In the genomic region with DNA sequence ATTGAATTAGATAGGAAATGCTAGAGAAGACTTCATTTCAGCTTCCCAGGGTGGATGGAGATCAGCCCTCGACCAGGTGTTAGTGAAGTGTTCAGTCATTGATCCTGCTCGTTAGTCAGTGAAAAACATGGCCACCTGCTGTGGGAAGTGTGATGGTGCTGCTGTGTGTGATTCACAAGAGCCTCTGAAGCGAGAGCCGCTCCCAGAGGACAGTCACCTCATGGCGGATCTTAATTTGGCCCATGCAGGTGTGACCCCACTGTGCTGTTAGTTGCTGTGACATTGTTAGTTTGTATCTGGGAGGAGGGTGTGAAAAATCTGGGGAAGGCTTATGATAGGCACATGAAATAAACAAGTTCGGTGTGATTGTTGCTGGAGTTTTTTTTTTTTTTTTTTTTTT, we compare ENCODE assay signal across 26 mouse cellular contexts. TPM values are rescaled to one million over a fixed set of nuclear protein-coding genes. Genes with fewer than 3 reads are reported as not detected.
DNase-seq lines count a peak whose midpoint lies in the region; ATAC-seq and TF ChIP-seq lines count a peak whose summit lies in the region.
"Had no signal": no experiment of that assay in that cellular context is flagged by ENCODE, and none has a peak within 500 bp of the region (broad histone marks: within the 10 kb centered on the region; RNA-seq: fewer than 3 reads in every experiment).

No protein-coding gene starts in this region.

- DNase-seq in forebrain, embryonic 11.5 days (ENCODE audit: low spot score) = no peak
- no peak for DNase-seq in forebrain, embryonic 10.5 days (ENCODE audit: extremely low spot score, low spot score)
- peak; percentile 15 for DNase-seq in midbrain, embryonic 14.5 days
- peak; percentile 21 for DNase-seq in R1 (ENCODE audit: low read depth, low spot score)
- DNase-seq in forebrain, postnatal 0 days = no peak
- DNase-seq in testis, postnatal 10 days (ENCODE audit: low spot score) = no peak
- DNase-seq in left cerebral cortex, postnatal 10 days (ENCODE audit: extremely low spot score in 1 of 2, low spot score in 2 of 2) = no peak
- DNase-seq: adrenal gland, postnatal 10 days; cerebellum, adult 8-10 months; gastrocnemius, postnatal 36 days; heart, postnatal 36 days; kidney, adult 2 months; kidney, postnatal 10 days had no signal

- no peaks in the 10 kb centered on the region for H3K27me3 ChIP-seq in forebrain, embryonic 11.5 days (ENCODE audit: control insufficient read depth, insufficient read depth, low read length)
- no peaks in the 10 kb centered on the region for H3K27me3 ChIP-seq in forebrain, embryonic 10.5 days (ENCODE audit: poor library complexity, severe bottlenecking)
- H3K27me3 ChIP-seq in midbrain, embryonic 14.5 days (ENCODE audit: control insufficient read depth, insufficient read depth, low read length) = no peaks in the 10 kb centered on the region
- H3K27me3 ChIP-seq in midbrain, embryonic 13.5 days = peaks cover under 1% of the 10 kb centered on the region; the same call in 1 of the 2 replicates
- no peaks in the 10 kb centered on the region for H3K27me3 ChIP-seq in forebrain, postnatal 0 days (ENCODE audit: insufficient read depth, low read length)
- H3K27me3 ChIP-seq: heart, embryonic 15.5 days; hindbrain, embryonic 13.5 days; neural tube, embryonic 15.5 days had no signal

- TF ChIP-seq CTCF in forebrain, postnatal 0 days (IDR thresholded peaks at IDR 0.05; ENCODE audit: low read depth) = no peak

- H3K4me3 ChIP-seq in forebrain, embryonic 11.5 days (ENCODE audit: low read depth, low read length) = no peak overlapping the region
- H3K4me3 ChIP-seq in forebrain, embryonic 10.5 days = no peak overlapping the region
- H3K4me3 ChIP-seq in midbrain, embryonic 14.5 days (replicated peaks; ENCODE audit: low read depth, low read length) = no peak overlapping the region
- no peak overlapping the region for H3K4me3 ChIP-seq in midbrain, embryonic 13.5 days (replicated peaks)
- H3K4me3 ChIP-seq in forebrain, postnatal 0 days (ENCODE audit: low read depth, low read length) = no peak overlapping the region
- H3K4me3 ChIP-seq: embryonic facial prominence, embryonic 10.5 days; heart, embryonic 15.5 days; hindbrain, embryonic 13.5 days; midbrain, embryonic 10.5 days; neural tube, embryonic 15.5 days had no signal

- no peaks in the 10 kb centered on the region for H3K36me3 ChIP-seq in forebrain, embryonic 11.5 days (ENCODE audit: control insufficient read depth, insufficient read depth, low read length)
- no peaks in the 10 kb centered on the region for H3K36me3 ChIP-seq in forebrain, embryonic 10.5 days (replicated peaks)
- H3K36me3 ChIP-seq in midbrain, embryonic 14.5 days (ENCODE audit: control insufficient read depth, insufficient read depth, low read length) = no peaks in the 10 kb centered on the region
- no peaks in the 10 kb centered on the region for H3K36me3 ChIP-seq in midbrain, embryonic 13.5 days
- no peaks in the 10 kb centered on the region for H3K36me3 ChIP-seq in forebrain, postnatal 0 days (ENCODE audit: insufficient read depth)
- H3K36me3 ChIP-seq: embryonic facial prominence, embryonic 10.5 days; G1E; heart, embryonic 15.5 days; hindbrain, embryonic 13.5 days; midbrain, embryonic 10.5 days; neural tube, embryonic 15.5 days had no signal

- H3K9ac ChIP-seq in forebrain, embryonic 11.5 days (ENCODE audit: low read length) = no peak overlapping the region
- H3K9ac ChIP-seq in midbrain, embryonic 14.5 days (replicated peaks; ENCODE audit: low read length) = no peak overlapping the region
- no peak overlapping the region for H3K9ac ChIP-seq in midbrain, embryonic 13.5 days (replicated peaks)
- no peak overlapping the region for H3K9ac ChIP-seq in forebrain, postnatal 0 days
- H3K9ac ChIP-seq: heart, embryonic 15.5 days; hindbrain, embryonic 13.5 days; neural tube, embryonic 15.5 days had no signal

- 49% methylated on average over 6 of the region's 6 CpGs for WGBS in forebrain, embryonic 11.5 days
- WGBS in forebrain, embryonic 10.5 days = 51% methylated on average over 6 of the region's 6 CpGs
- whole genome bisulfite sequencing in midbrain, embryonic 14.5 days = 56% methylated on average over 6 of the region's 6 CpGs
- WGBS in midbrain, embryonic 13.5 days = 57% methylated on average over 6 of the region's 6 CpGs
- WGBS in forebrain, postnatal 0 days = 38% methylated on average over 6 of the region's 6 CpGs

- no peaks in the 10 kb centered on the region for H3K9me3 ChIP-seq in forebrain, embryonic 11.5 days (ENCODE audit: control insufficient read depth, low read length)
- H3K9me3 ChIP-seq in forebrain, embryonic 10.5 days = no peaks in the 10 kb centered on the region
- H3K9me3 ChIP-seq in midbrain, embryonic 14.5 days (ENCODE audit: control insufficient read depth, low read length) = no peaks in the 10 kb centered on the region
- no peaks in the 10 kb centered on the region for H3K9me3 ChIP-seq in midbrain, embryonic 13.5 days
- H3K9me3 ChIP-seq in forebrain, postnatal 0 days (ENCODE audit: low read length) = no peaks in the 10 kb centered on the region
- H3K9me3 ChIP-seq: embryonic facial prominence, embryonic 10.5 days; G1E; heart, embryonic 15.5 days; hindbrain, embryonic 13.5 days; midbrain, embryonic 10.5 days; neural tube, embryonic 15.5 days had no signal

- H3K4me2 ChIP-seq in forebrain, embryonic 11.5 days (ENCODE audit: low read depth, low read length, severe bottlenecking) = no peak overlapping the region
- no peak overlapping the region for H3K4me2 ChIP-seq in midbrain, embryonic 14.5 days (ENCODE audit: low read length)
- H3K4me2 ChIP-seq in midbrain, embryonic 13.5 days (replicated peaks) = no peak overlapping the region
- no peak overlapping the region for H3K4me2 ChIP-seq in forebrain, postnatal 0 days (ENCODE audit: low read depth)
- H3K4me2 ChIP-seq: heart, embryonic 15.5 days; hindbrain, embryonic 13.5 days; neural tube, embryonic 15.5 days had no signal

- intact Hi-C loops in left cerebral cortex, postnatal 10 days (cut with DNase I) = no loop called here

- 0 out of 2 replicates have a peak, but pooled peaks have one; percentile 15 for ATAC-seq in forebrain, embryonic 11.5 days (replicated peaks; ENCODE audit: low FRiP score)
- ATAC-seq in midbrain, embryonic 14.5 days (ENCODE audit: low FRiP score, low TSS enrichment) = no peak
- no peak for ATAC-seq in midbrain, embryonic 13.5 days
- ATAC-seq in forebrain, postnatal 0 days = peak; percentile 16
- ATAC-seq: activated CD4-positive, CD25-positive, alpha-beta regulatory T cell, adult 4 months; lung, postnatal 0 days; Patski had no signal

- H3K27ac ChIP-seq in forebrain, embryonic 11.5 days (ENCODE audit: low read depth, low read length) = no peak overlapping the region
- no peak overlapping the region for H3K27ac ChIP-seq in forebrain, embryonic 10.5 days
- no peak overlapping the region for H3K27ac ChIP-seq in midbrain, embryonic 14.5 days (replicated peaks; ENCODE audit: low read depth, low read length)
- no peak overlapping the region for H3K27ac ChIP-seq in midbrain, embryonic 13.5 days
- H3K27ac ChIP-seq in forebrain, postnatal 0 days (ENCODE audit: low read depth, low read length) = no peak overlapping the region
- H3K27ac ChIP-seq: embryonic facial prominence, embryonic 10.5 days; heart, embryonic 15.5 days; hindbrain, embryonic 13.5 days; macrophage; midbrain, embryonic 10.5 days; neural tube, embryonic 15.5 days; stomach, postnatal 0 days had no signal

- no peaks in the 10 kb centered on the region for H3K4me1 ChIP-seq in forebrain, embryonic 11.5 days (replicated peaks; ENCODE audit: control insufficient read depth, insufficient read depth, low read length)
- peaks cover 17% of the 10 kb centered on the region for H3K4me1 ChIP-seq in forebrain, embryonic 10.5 days
- no peaks in the 10 kb centered on the region for H3K4me1 ChIP-seq in midbrain, embryonic 14.5 days (ENCODE audit: control insufficient read depth, insufficient read depth, low read length)
- peaks cover 15% of the 10 kb centered on the region for H3K4me1 ChIP-seq in midbrain, embryonic 13.5 days (replicated peaks)
- no peaks in the 10 kb centered on the region for H3K4me1 ChIP-seq in forebrain, postnatal 0 days (ENCODE audit: insufficient read depth)
- H3K4me1 ChIP-seq: heart, embryonic 15.5 days; hindbrain, embryonic 13.5 days; neural tube, embryonic 15.5 days had no signal

RNA-seq across cellular contexts. Expression of gene Rasgrp1, which starts 7.3 kb away (rescaled TPM):
- 11.7 and 12.2 TPM in 2 replicates for polyA plus RNA-seq in forebrain, embryonic 11.5 days (2014; fragmentation: Nextera tagmentation; extraction: Ambion mirVana)
- 3.6 and 4.8 TPM in 2 replicates for polyA plus RNA-seq in forebrain, embryonic 10.5 days (2016; fragmentation: Nextera tagmentation; extraction: Ambion mirVana)
- polyA plus RNA-seq in midbrain, embryonic 14.5 days (2014; fragmentation: Nextera tagmentation; extraction: Ambion mirVana) = 1.7 and 1.8 TPM in 2 replicates
- polyA plus RNA-seq in midbrain, embryonic 13.5 days (2015; fragmentation: Nextera tagmentation; extraction: Ambion mirVana) = 1.1 and 2.0 TPM in 2 replicates
- total RNA-seq in forebrain, postnatal 0 days (2014; rRNA removed) = 16.6 and 18.4 TPM in 2 replicates
- polyA plus RNA-seq in forebrain, postnatal 0 days (2015; fragmentation: Nextera tagmentation; extraction: Ambion mirVana) = 6.6 and 9.5 TPM in 2 replicates
- 100 to 1,000 TPM; 142 to 150 TPM for total RNA-seq in left cerebral cortex, postnatal 10 days (2021)
- total RNA-seq: gastrocnemius, adult 18-20 months had no signal
- polyA plus RNA-seq: G1E, Patski had no signal

Comparison
In these comparisons a context has a peak if more than half of its experiments do, and no peak if none do; other contexts are left out.
1. ATAC-seq: peak in forebrain, embryonic 11.5 days (single experiment) and forebrain, postnatal 0 days (single experiment); none in midbrain, embryonic 14.5 days (single experiment) and midbrain, embryonic 13.5 days (single experiment).
2. DNase-seq: peak in midbrain, embryonic 14.5 days (single experiment) and R1 (single experiment); none in forebrain, embryonic 11.5 days (single experiment), forebrain, embryonic 10.5 days (single experiment), forebrain, postnatal 0 days (single experiment), testis, postnatal 10 days (single experiment) and left cerebral cortex, postnatal 10 days (0 of 2).